Mouse (Mus musculus) embryonic facial prominence, embryonic 14.5 days (tissue): ENCODE measurements at regions not wholly inside any gene's neighbourhood (a gene's known extent, or its start where the extent isn't known, plus 50 kb on each side); places are given as distances from the start of the nearest gene placed in this dataset.

ENCODE experiments used
- ATAC-seq: fragments of 200-750 bp; cut with Nextera tagmentation; 2 replicates; pipeline ENCODE4 v1.8.0; 2017; ENCODE audit warnings: low read depth, moderate number of reproducible peaks, moderate TSS enrichment
- DNase-seq: peaks from one replicate; pipeline ENCODE4 v3.0.0-alpha.2; 2015; ENCODE audit warnings: low spot score
- H3K27ac ChIP-seq: fragments of 300-500 bp; sonication (generic); replicated peaks from 2 replicates; pipeline ENCODE4 v1.5.1; 2014; ENCODE audit warnings: low read depth, mild to moderate bottlenecking, low read length, moderate library complexity
- H3K27me3 ChIP-seq: fragments of 300-500 bp; sonication (generic); replicated peaks from 2 replicates; pipeline ENCODE4 v1.6.1; 2014; ENCODE audit warnings: low read length; ENCODE audit not compliant: control insufficient read depth, insufficient read depth
- H3K36me3 ChIP-seq: fragments of 300-500 bp; sonication (generic); 2 replicates; pipeline ENCODE4 v1.6.1; 2014; ENCODE audit warnings: low read length, mixed read lengths; ENCODE audit not compliant: control insufficient read depth, insufficient read depth
- H3K4me1 ChIP-seq: fragments of 300-500 bp; sonication (generic); 2 replicates; pipeline ENCODE4 v1.6.1; 2014; ENCODE audit warnings: antibody characterized with exemption, low read length; ENCODE audit not compliant: control insufficient read depth, insufficient read depth
- H3K4me2 ChIP-seq: fragments of 300-500 bp; sonication (generic); 2 replicates; pipeline ENCODE4 v1.6.1; 2014; ENCODE audit warnings: low read depth, mild to moderate bottlenecking, low read length, moderate library complexity, mixed read lengths
- H3K4me3 ChIP-seq: fragments of 300-500 bp; sonication (generic); 2 replicates; pipeline ENCODE4 v1.5.1; 2014; ENCODE audit warnings: low read depth, mild to moderate bottlenecking, low read length
- H3K9ac ChIP-seq: fragments of 300-500 bp; sonication (generic); 2 replicates; pipeline ENCODE4 v1.6.1; 2014; ENCODE audit warnings: low read depth, mild to moderate bottlenecking, low read length, moderate library complexity, mixed read lengths
- H3K9me3 ChIP-seq: fragments of 300-500 bp; sonication (generic); 2 replicates; pipeline ENCODE4 v1.6.1; 2016; ENCODE audit warnings: low read length; ENCODE audit not compliant: control insufficient read depth
- WGBS: fragments of 180-500 bp; shearing (Covaris S2); extraction: QIAGEN DNeasy Blood & Tissue Kit; methylation state at CpG from one replicate; pipeline ENCODE4 v1.1.7; 2014; 5-methylcytosine and 5-hydroxymethylcytosine counted together

- DNase-seq (no peak), ATAC-seq (no peak)
- no peak overlapping the region for H3K9ac ChIP-seq
- 57% methylated on average over 3 of the region's 3 CpGs for WGBS
- H3K4me3 ChIP-seq: no peak overlapping the region
- H3K4me2 ChIP-seq: no peak overlapping the region
- H3K27me3 ChIP-seq: no peaks in the 10 kb centered on the region
- H3K9me3 ChIP-seq: no peaks in the 10 kb centered on the region
- H3K27ac ChIP-seq: no peak overlapping the region
- no peaks in the 10 kb centered on the region for H3K36me3 ChIP-seq
- peaks cover 16% of the 10 kb centered on the region for H3K4me1 ChIP-seq
These were observed 603.2 kb downstream of the Ttll7 start for GRCm38 (mm10) chr3:147455383-147455782.

GRCm38 (mm10) chr3:147456294-147456693 lies 604.1 kb downstream of the Ttll7 start:
- Histone ChIP-seq H3K36me3 (no peaks in the 10 kb centered on the region), H3K27me3 (no peaks in the 10 kb centered on the region), H3K4me2 (no peak overlapping the region), H3K27ac (no peak overlapping the region), H3K4me3 (no peak overlapping the region), H3K4me1 (peaks cover 16% of the 10 kb centered on the region), H3K9ac (no peak overlapping the region), H3K9me3 (no peaks in the 10 kb centered on the region)
- WGBS: 72% methylated on average over 4 of the region's 4 CpGs
- DNase-seq (no peak), ATAC-seq (no peak)

GRCm38 (mm10) chr3:147458115-147458514 lies 605.9 kb downstream of the Ttll7 start:
- no peak for ATAC-seq
- WGBS: 4% methylated on average over 4 of the region's 4 CpGs

GRCm38 (mm10) chr3:147479890-147480289 lies 627.7 kb downstream of the Ttll7 start:
- no peak overlapping the region for H3K4me3 ChIP-seq
- H3K27ac ChIP-seq: no peak overlapping the region
- ATAC-seq (no peak), DNase-seq (no peak)
- no peak overlapping the region for H3K4me2 ChIP-seq
- no peaks in the 10 kb centered on the region for H3K4me1 ChIP-seq
- no peaks in the 10 kb centered on the region for H3K9me3 ChIP-seq
- H3K9ac ChIP-seq: no peak overlapping the region
- no peaks in the 10 kb centered on the region for H3K27me3 ChIP-seq
- no peaks in the 10 kb centered on the region for H3K36me3 ChIP-seq
- WGBS: 81% methylated on average over 1 of the region's 1 CpGs

More at GRCm38 (mm10) chr3:147458115-147458514, 605.9 kb downstream of the Ttll7 start:
- H3K4me2 ChIP-seq: no peak overlapping the region
- peaks cover 16% of the 10 kb centered on the region for H3K4me1 ChIP-seq
- peak; percentile 39 for DNase-seq
- no peak overlapping the region for H3K4me3 ChIP-seq
- no peaks in the 10 kb centered on the region for H3K27me3 ChIP-seq
- H3K36me3 ChIP-seq: no peaks in the 10 kb centered on the region
- H3K27ac ChIP-seq: no peak overlapping the region
- no peaks in the 10 kb centered on the region for H3K9me3 ChIP-seq
- no peak overlapping the region for H3K9ac ChIP-seq
